Mouse (Mus musculus): ENCODE results near the gene Cilp2. TPM values are rescaled to one million over a fixed set of nuclear protein-coding genes. Genes with fewer than 3 reads are reported as not detected.

The Cilp2 gene
- total RNA-seq, 2 experiments from 2014 or later, result not detected

DNA sequence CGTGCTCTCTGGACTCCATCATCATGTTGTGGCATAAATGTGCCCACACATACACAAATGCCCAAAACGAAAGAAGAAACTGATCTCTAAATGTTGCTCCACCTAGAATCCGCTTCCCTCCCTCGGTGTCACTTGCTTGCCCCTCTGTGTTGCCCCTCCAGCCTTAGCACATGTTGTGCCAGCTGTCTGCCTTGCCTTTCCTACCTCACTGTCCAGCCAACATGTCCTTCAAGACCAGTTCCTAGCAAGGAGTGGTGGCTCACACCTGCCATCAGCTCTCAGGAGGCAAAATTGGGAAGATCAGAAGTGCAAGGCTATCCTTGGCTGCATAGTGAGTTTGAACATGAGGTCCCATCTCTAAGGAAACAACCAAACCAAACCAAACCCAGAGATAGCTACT, 10.1 kb downstream of the Cilp2 start:
- ATAC-seq (replicated peaks; ENCODE audit: poor library complexity, severe bottlenecking), result no peak

GRCm38 (mm10) chr8:69876967-69877366, 10.5 kb downstream of the Cilp2 start:
- no peak for ATAC-seq (replicated peaks; ENCODE audit: poor library complexity, severe bottlenecking)

- no peak for ATAC-seq (replicated peaks; ENCODE audit: poor library complexity, severe bottlenecking)
Observed at GRCm38 (mm10) chr8:69876097-69876496, 11.4 kb downstream of the Cilp2 start.

DNA sequence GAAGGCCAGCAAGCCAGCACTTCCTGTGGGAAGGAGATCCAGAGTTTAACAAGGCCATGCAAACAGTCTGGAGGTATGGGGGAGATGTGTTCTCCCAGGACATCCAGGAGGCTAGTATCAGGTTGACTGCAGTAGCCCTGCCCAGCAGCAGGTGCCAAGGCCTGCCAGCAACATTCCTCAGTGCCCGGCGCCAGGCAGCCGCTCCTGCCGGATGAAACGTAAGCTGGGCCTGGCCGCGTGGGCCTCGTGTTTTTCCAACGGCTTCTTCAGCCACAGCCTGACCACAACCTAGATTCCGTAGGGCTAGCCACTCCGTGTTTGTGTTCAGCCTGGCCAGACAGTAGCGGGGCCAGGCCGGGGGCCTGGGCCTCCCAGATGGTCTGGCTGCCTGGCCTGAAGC, 12.8 kb downstream of the Cilp2 start:
- no peak for ATAC-seq (replicated peaks; ENCODE audit: poor library complexity, severe bottlenecking)

GRCm38 (mm10) chr8:69874155-69874554, 13.3 kb downstream of the Cilp2 start:
- peak; percentile 33 for ATAC-seq (replicated peaks; ENCODE audit: poor library complexity, severe bottlenecking)

DNA sequence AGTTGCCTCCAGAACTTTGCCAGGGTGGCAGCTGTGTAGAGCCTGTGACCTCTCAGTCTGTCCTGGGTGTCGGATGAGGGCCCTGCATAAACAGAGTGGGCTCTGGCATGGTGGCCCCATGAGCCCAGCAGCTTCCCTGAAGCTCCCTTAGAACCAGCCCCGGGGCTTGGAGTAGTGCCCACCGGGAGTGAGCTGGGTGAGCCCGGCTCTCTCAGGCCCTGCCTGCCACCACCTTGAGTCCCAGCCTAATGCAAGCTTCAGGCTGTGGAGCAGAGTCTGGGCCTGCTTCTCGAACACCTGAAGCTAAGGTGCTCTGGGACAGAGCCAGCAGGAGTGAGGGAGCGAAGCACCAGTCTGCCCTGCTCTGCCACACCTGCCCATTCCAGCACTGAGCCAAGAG, 16.6 kb downstream of the Cilp2 start:
- no peak for ATAC-seq (replicated peaks; ENCODE audit: poor library complexity, severe bottlenecking)

DNA sequence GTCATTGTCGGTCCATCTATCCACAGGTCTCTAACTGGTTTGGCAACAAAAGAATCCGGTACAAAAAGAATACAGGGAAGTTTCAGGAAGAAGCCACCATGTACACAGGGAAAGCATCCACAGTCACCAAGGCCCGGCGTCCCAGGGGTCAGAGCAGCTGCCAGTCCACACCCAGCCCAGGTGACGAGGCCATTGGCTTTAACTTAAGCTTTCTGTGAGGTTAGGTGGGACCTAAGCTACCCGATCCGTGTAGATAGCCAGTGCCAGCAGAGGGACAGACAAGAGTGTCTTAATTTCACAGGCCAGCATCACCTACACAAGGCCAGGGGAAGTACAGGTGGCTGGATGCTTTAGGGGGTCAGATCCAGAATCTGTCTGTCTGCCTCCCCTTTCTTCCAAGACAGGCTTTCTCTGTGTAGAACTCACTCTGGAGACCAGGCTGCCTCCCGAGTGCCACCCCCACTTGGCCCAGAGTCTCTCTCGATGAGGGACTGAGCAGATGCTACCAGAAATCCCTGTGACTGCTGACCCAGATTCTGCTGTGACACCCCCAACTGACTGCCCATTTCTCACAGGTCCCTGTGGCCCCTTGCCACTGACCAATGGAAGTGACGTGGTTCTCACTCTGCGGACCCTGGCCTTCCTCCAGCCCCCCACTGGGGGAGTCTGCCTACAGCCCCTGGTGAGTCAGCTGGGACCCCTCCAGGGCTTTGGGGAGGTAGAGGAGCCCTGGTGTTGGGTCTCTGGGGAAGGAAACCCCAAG, 17.3 kb downstream of the Cilp2 start:
- ATAC-seq (replicated peaks; ENCODE audit: poor library complexity, severe bottlenecking), result no peak

DNA sequence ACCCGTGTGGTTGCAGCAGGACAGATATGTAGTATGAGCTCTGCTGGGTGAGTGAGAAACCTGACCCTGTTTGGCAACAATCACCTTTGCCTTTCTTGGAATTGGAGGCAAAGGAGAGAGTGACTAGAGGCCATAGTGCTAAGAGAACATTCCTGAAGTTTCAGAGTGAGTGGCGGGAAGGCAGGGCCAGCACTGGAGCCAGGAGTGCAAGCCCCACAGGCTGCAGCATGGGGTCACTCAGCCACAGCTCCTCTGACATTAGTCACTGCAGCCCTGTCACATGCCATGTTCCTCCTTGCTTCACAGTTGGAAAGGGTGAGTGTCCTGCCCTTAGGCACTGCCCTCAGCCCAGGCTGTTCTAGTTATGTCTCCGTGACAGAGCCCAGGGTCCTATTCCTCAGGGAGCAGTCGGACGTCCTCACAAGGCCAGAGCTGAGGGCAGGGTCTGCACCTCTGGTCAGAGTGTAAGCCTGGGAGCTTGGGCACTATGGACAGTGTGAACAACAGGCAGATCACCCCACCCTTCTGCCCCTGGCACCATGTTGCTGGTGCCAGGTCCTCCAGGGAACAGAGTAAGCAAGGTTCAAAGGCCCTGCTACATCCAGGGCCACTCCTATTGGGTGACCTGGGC, 19.7 kb downstream of the Cilp2 start:
- no peak for ATAC-seq (replicated peaks; ENCODE audit: poor library complexity, severe bottlenecking)

- ATAC-seq (replicated peaks; ENCODE audit: poor library complexity, severe bottlenecking), result no peak
Observed at GRCm38 (mm10) chr8:69864180-69864579, 23.3 kb downstream of the Cilp2 start.

GRCm38 (mm10) chr8:69863387-69864020, 24.0 kb downstream of the Cilp2 start:
- no peak for ATAC-seq (replicated peaks; ENCODE audit: poor library complexity, severe bottlenecking)

DNA sequence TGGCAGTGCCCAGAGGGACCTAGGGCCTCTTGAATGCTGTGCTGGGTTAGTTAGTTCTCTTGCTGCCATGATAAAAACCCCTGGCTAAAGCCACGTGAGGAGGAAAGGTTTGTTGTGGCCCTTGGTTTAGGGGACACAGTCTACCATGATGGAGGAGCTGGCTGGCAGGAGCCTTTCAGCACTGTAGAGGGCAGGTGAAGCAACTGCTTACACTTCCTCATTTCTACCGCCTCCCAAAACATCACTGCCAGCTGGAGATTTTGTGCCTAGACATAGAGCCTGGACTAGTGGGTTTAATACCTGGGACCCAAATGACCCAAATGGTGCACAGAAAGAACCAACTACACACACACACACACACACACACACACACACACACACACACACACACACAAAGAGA, 26.2 kb downstream of the Cilp2 start:
- peak; percentile 82 for ATAC-seq (replicated peaks; ENCODE audit: poor library complexity, severe bottlenecking)

DNA sequence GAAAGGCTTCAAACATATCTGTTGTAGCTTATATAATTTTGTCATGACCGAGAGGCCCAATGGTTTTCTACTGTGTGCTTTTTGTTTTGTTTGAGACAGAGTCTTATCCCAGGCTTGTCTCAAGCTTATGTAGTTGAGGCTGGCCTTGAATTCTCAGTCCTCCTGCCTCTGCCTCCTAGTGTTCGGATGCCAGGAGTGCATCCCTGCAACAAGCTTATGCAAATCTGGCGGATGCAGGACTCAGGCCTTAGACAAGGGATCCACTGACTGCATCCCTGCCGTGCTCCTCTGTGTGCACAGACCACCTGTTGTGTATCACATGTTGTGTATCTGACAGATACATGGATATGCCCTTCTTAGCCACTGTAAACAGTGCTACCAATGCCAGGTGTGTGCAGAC, 26.7 kb downstream of the Cilp2 start:
- ATAC-seq (replicated peaks; ENCODE audit: poor library complexity, severe bottlenecking), result peak; percentile 51; the same call in 1 of the 2 replicates

GRCm38 (mm10) chr8:69853869-69854268, 33.6 kb downstream of the Cilp2 start:
- no peak for ATAC-seq (replicated peaks; ENCODE audit: poor library complexity, severe bottlenecking)

DNA sequence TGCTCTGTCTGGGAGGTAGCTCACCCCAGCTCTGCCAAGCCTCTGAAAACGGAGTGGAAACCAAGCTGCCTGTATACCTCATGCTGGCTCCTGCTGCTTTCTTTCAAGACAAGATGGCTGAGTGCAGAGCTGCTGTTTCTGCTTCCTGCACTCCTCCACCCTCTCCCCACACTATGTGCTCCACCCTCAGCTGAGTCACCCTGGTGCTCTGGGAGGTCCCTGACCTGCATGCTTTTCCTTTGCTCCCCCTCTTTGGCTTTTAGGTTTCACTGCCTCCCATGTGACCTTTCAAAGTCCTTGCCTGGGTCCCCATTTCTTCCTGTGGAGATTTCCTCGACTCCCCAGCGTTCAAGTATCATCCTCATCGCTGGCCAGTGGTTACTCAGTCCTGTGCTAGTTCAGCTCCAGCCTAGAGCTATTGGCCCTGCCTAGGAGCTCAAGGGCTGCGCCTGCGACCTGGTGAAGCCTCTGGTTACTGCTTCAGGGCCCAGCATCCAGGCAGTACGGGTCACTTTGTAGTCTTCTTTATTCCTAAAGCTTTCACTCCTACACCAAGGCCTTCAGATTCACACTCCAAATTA, 36.5 kb downstream of the Cilp2 start:
- no peak for ATAC-seq (replicated peaks; ENCODE audit: poor library complexity, severe bottlenecking)

DNA sequence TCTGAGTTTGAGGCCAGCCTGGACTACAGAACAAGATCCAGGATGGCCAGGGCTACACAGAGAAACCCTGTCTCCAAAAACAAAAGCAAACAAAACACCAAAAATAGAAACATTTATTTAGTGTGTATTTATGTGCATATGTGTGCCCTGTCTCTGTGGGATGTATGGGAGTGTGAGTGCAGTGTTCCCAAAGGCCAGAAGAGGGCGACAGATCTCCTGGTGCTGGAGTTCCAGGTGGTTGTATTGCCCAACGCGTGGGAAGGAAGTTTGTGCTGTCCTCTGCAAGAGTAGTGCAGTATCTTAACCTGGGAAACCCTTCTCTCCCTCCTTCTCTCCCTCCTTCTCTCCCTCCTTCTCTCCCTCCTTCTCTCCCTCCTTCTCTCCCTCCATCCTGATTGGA, 37.6 kb downstream of the Cilp2 start:
- ATAC-seq (replicated peaks; ENCODE audit: poor library complexity, severe bottlenecking), result peak; percentile 81

DNA sequence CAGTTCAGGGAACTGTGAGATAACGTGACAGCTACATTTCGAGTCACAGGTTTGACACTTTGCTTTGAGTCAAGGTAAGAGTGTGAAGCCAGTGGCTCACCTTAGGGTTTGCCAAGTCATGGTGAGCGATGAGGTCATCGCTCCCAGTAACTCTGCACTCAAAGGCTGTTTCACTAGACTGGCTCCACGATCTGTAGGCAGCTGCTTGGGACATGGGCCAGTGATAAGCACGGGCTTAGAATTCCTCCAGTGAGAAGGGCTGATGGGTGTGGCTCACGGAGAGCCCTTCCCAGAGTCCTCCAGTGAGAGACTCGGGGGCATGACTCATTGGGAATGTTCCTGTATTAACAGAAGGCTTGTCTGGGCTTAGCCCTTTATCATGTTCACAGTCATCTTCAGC, 38.5 kb downstream of the Cilp2 start:
- no peak for ATAC-seq (replicated peaks; ENCODE audit: poor library complexity, severe bottlenecking)

DNA sequence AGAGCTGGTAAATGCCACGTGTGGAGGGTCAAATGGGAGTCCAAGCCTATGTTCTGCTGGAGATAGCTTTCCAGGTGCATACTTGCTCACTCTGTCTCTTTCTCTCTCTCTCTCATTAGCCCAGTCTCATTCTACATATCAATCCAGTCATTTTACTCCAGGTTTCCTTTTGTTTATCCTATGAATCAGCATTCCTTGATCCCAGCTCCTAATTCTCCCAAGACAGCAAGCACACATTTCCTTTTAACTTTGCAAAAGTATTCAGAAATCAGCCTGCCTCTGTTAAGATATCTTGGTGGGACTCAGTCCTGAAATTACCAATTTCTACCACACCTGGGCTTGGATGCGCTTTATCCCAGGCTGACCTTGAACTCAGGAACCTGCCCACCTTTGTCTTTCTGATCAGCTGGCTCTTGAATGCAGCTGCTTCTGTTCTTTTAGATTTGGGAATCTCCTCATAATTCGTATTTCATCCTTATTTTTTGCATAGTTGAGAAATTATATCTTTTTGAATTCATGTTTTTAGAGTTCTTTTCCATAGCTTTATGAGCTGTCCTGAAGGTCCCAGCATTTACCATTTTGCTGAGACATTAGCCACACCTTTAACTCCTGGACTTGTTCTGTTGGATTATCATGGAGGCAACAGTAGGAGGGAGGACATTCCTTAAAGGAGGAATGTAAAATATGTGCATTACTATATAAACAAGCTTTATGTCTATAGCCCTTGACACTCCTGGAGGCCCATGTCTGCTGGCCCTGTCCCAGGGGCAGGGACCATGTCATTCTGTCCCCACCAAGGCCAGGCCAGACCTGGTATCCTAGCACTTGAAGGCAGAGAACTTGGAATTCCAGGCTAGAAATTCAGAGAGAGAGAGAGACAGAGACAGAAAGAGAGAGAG, 40.1 kb downstream of the Cilp2 start:
- no peak for ATAC-seq (replicated peaks; ENCODE audit: poor library complexity, severe bottlenecking)

- no peak for ATAC-seq (replicated peaks; ENCODE audit: poor library complexity, severe bottlenecking)
Observed at GRCm38 (mm10) chr8:69837057-69837682, 50.3 kb downstream of the Cilp2 start.

- peak; percentile 90 for ATAC-seq (replicated peaks; ENCODE audit: poor library complexity, severe bottlenecking)
Observed at GRCm38 (mm10) chr8:69832298-69832853, 55.1 kb downstream of the Cilp2 start, which contains the start of gene Pbx4. Gene Pbx4 (plus strand): TSS chr8:69832491.

Measured in granulocyte monocyte progenitor cell, adult 5-6 weeks (primary cell).